Mouse (Mus musculus): ENCODE measurements around the gene Gnl1. TPM values are rescaled to one million over a fixed set of nuclear protein-coding genes. Genes with fewer than 3 reads are reported as not detected.
"Not testable (repeated sequence)": the region's sequence is repeated elsewhere in the genome, so short reads cannot be mapped to it uniquely, and the experiment has no call there.

Gene Gnl1
- polyA plus RNA-seq, 1 experiment from 2014 or later: 27.9 TPM

DNA sequence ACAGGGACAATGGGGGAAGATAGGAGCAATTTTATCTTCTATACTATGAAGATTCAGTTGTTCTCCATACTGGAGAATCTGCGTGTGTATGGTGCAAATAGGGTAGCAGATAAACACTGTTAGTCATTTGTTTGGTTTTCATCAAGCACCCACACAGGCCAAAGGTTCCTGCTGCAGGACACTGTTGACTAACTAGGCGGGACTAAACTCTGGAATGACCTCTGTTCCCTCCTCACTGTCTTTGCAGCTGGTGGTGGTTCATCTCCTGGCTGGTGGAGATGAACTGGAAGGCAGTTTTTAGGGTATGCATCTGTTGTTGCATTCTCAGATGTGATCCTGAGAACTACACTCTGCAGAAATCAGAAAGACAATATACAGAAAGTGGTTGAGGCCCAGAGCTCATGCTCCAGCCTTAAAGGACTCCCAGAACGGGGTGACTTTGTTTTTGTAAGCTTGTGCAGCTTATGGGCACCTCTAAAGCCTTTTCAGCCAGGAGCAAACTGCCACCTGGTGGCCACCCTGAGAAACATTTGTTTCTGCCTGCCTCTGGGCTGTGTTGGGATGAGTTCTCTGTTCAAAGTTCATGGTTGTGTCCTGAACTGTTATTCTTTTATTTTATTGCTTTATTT lies 55.5 kb downstream of the Gnl1 start:
- H3K36me3 ChIP-seq (ENCODE audit: control insufficient read depth, insufficient read depth, low read length); H3K9me3 ChIP-seq (replicated peaks; ENCODE audit: control insufficient read depth, low read length); H3K4me2 ChIP-seq (ENCODE audit: low read length); H3K4me1 ChIP-seq (ENCODE audit: control insufficient read depth, insufficient read depth, low read length); H3K27ac ChIP-seq (ENCODE audit: low read depth, low read length); H3K4me3 ChIP-seq (ENCODE audit: low read depth, low read length); H3K27me3 ChIP-seq (replicated peaks; ENCODE audit: control insufficient read depth, insufficient read depth, low read length); H3K9ac ChIP-seq (ENCODE audit: low read length): not testable (repeated sequence)
- DNase-seq (ENCODE audit: low spot score): peak; percentile 52
- 44% methylated on average over 3 of the region's 3 CpGs for WGBS
- ATAC-seq: peak; percentile 53; the same call in 1 of the 2 replicates

DNA sequence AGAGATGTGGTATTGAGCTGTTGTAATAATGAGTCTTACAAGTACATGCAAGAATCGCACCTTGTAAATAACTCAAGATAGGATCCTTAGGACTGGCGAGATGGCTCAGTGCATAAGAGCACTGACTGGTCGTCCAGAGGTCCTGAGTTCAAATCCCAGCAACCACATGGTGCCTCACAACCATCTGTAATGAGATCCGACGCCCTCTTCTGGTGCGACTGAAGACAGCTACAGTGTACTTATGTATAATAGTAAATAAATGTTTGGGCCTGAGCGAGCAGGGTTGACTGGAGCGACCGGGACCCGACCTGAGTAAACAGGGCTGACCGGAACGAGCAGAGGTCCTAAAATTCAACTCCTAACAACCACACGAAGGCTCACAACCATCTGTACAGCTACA lies 56.5 kb downstream of the Gnl1 start:
- H3K36me3 ChIP-seq (ENCODE audit: control insufficient read depth, insufficient read depth, low read length); H3K4me2 ChIP-seq (ENCODE audit: low read length); H3K27ac ChIP-seq (ENCODE audit: low read depth, low read length); H3K9me3 ChIP-seq (replicated peaks; ENCODE audit: control insufficient read depth, low read length); H3K9ac ChIP-seq (ENCODE audit: low read length); H3K4me1 ChIP-seq (ENCODE audit: control insufficient read depth, insufficient read depth, low read length); H3K4me3 ChIP-seq (ENCODE audit: low read depth, low read length); H3K27me3 ChIP-seq (replicated peaks; ENCODE audit: control insufficient read depth, insufficient read depth, low read length); DNase-seq (ENCODE audit: low spot score); ATAC-seq: not testable (repeated sequence)
- WGBS: 85% methylated on average over 13 of the region's 13 CpGs

MicroRNA genes within 50 kb of the gene (microRNA counts, 519-probe panel; counts per million panel counts)
- microRNA mmu-miR-877: not detected

Small RNA genes lying within 50 kb of the gene (microRNA-seq; reads per million reads assigned to microRNA genes)
- gene Mir877: 68.2 reads per million, percentile 52 among the genes with 10 or more reads in this experiment

Other genes with a start within 250 kb of the Gnl1 start
- gene Ier3, start 158.2 kb upstream of the Gnl1 start, polyA plus RNA-seq (2014; fragmentation: Nextera tagmentation; extraction: Ambion mirVana): 4.6 and 5.0 TPM in 2 replicates
- gene Flot1, start 156.6 kb upstream of the Gnl1 start, polyA plus RNA-seq (2014; fragmentation: Nextera tagmentation; extraction: Ambion mirVana): 68.5 and 78.2 TPM in 2 replicates
- gene Tubb5, start 141.5 kb upstream of the Gnl1 start, polyA plus RNA-seq (2014; fragmentation: Nextera tagmentation; extraction: Ambion mirVana): 2,004 and 2,051 TPM in 2 replicates
- 12.2 and 14.4 TPM in 2 replicates for gene Mdc1, start 138.3 kb upstream of the Gnl1 start, polyA plus RNA-seq (2014; fragmentation: Nextera tagmentation; extraction: Ambion mirVana)
- gene Nrm, start 118.5 kb upstream of the Gnl1 start, polyA plus RNA-seq (2014; fragmentation: Nextera tagmentation; extraction: Ambion mirVana): 23.9 and 29.6 TPM in 2 replicates
- 21.2 and 22.0 TPM in 2 replicates for gene Ppp1r18, start 114.3 kb upstream of the Gnl1 start, polyA plus RNA-seq (2014; fragmentation: Nextera tagmentation; extraction: Ambion mirVana)
- gene Dhx16, start 100.0 kb upstream of the Gnl1 start, polyA plus RNA-seq (2014; fragmentation: Nextera tagmentation; extraction: Ambion mirVana): 29.3 and 31.8 TPM in 2 replicates
- 30.4 and 34.3 TPM in 2 replicates for gene 2310061I04Rik, start 82.4 kb upstream of the Gnl1 start, polyA plus RNA-seq (2014; fragmentation: Nextera tagmentation; extraction: Ambion mirVana)
- 313 and 439 TPM in 2 replicates for gene Atat1, start 69.8 kb upstream of the Gnl1 start, polyA plus RNA-seq (2014; fragmentation: Nextera tagmentation; extraction: Ambion mirVana)
- 58.4 and 68.8 TPM in 2 replicates for gene Mrps18b, start 63.5 kb upstream of the Gnl1 start, polyA plus RNA-seq (2014; fragmentation: Nextera tagmentation; extraction: Ambion mirVana)
- 34.9 and 44.5 TPM in 2 replicates for gene Ppp1r10, start 63.4 kb upstream of the Gnl1 start, polyA plus RNA-seq (2014; fragmentation: Nextera tagmentation; extraction: Ambion mirVana)
- gene Abcf1, start 10.1 kb upstream of the Gnl1 start, polyA plus RNA-seq (2014; fragmentation: Nextera tagmentation; extraction: Ambion mirVana): 55.8 and 78.1 TPM in 2 replicates
- 58.5 and 69.8 TPM in 2 replicates for gene Prr3, start 385 bp downstream of the Gnl1 start, polyA plus RNA-seq (2014; fragmentation: Nextera tagmentation; extraction: Ambion mirVana)
- 2.3 and 4.8 TPM in 2 replicates for gene H2-T24, start 40.7 kb downstream of the Gnl1 start, polyA plus RNA-seq (2014; fragmentation: Nextera tagmentation; extraction: Ambion mirVana)
- gene H2-T23, start 53.0 kb downstream of the Gnl1 start, polyA plus RNA-seq (2014; fragmentation: Nextera tagmentation; extraction: Ambion mirVana): 4.5 and 5.6 TPM in 2 replicates
- gene H2-T22, start 62.9 kb downstream of the Gnl1 start, polyA plus RNA-seq (2014; fragmentation: Nextera tagmentation; extraction: Ambion mirVana): 6.2 and 7.1 TPM in 2 replicates
- not detected in 2 replicates for gene Gm6034, start 63.1 kb downstream of the Gnl1 start, polyA plus RNA-seq (2014; fragmentation: Nextera tagmentation; extraction: Ambion mirVana)
- gene Gm11127, start 78.5 kb downstream of the Gnl1 start, polyA plus RNA-seq (2014; fragmentation: Nextera tagmentation; extraction: Ambion mirVana): not detected in 2 replicates
- gene Gm19684, start 141.8 kb downstream of the Gnl1 start, polyA plus RNA-seq (2014; fragmentation: Nextera tagmentation; extraction: Ambion mirVana): not detected in 2 replicates
- not detected in 2 replicates for gene Gm7030, start 149.6 kb downstream of the Gnl1 start, polyA plus RNA-seq (2014; fragmentation: Nextera tagmentation; extraction: Ambion mirVana)
- gene Gm8909, start 188.7 kb downstream of the Gnl1 start, polyA plus RNA-seq (2014; fragmentation: Nextera tagmentation; extraction: Ambion mirVana): not detected in 2 replicates
- not detected in 2 replicates for gene H2-T3, start 210.4 kb downstream of the Gnl1 start, polyA plus RNA-seq (2014; fragmentation: Nextera tagmentation; extraction: Ambion mirVana)

Measured in forebrain, embryonic 14.5 days (tissue).